Mouse (Mus musculus) thymus, adult 2 months (tissue): Measurements from ENCODE around the gene Dhrs2. TPM values are rescaled to one million over a fixed set of nuclear protein-coding genes. Genes with fewer than 3 reads are reported as not detected.
A peak's percentile ranks its signal among the peaks of the same experiment; 100 is the strongest.

Source experiments
- DNase-seq: peaks from one replicate; pipeline ENCODE4 v3.0.0; 2021
- H3K27ac ChIP-seq: fragments of 200-500 bp; 2 replicates; pipeline ENCODE4 v1.5.1; 2012; ENCODE audit warnings: low read length, control low read depth; ENCODE audit not compliant: control insufficient read depth, insufficient read depth
- H3K27me3 ChIP-seq: fragments of 200-500 bp; 2 replicates; pipeline ENCODE4 v1.6.1; 2012; ENCODE audit warnings: mild to moderate bottlenecking, low read length, moderate library complexity, mixed read lengths; ENCODE audit not compliant: control insufficient read depth, insufficient read depth
- H3K36me3 ChIP-seq: fragments of 200-500 bp; 2 replicates; pipeline ENCODE4 v1.6.1; 2012; ENCODE audit warnings: mild to moderate bottlenecking, low read length, moderate library complexity; ENCODE audit not compliant: control insufficient read depth, insufficient read depth
- H3K4me1 ChIP-seq: fragments of 200-500 bp; replicated peaks from 2 replicates; pipeline ENCODE4 v1.6.1; 2012; ENCODE audit warnings: low read length; ENCODE audit not compliant: control insufficient read depth, insufficient read depth
- H3K4me3 ChIP-seq: fragments of 200-500 bp; 2 replicates; pipeline ENCODE4 v1.5.1; 2012; ENCODE audit warnings: mild to moderate bottlenecking, low read length, control low read depth, moderate library complexity; ENCODE audit not compliant: control insufficient read depth, insufficient read depth
- CTCF ChIP-seq: fragments of 200-500 bp; IDR thresholded peaks from 2 replicates; pipeline ENCODE4 v1.5.1; 2012; ENCODE audit warnings: mild to moderate bottlenecking, control low read depth, low read length, moderate library complexity, borderline replicate concordance; ENCODE audit not compliant: control insufficient read depth, poor library complexity, insufficient read depth; ENCODE audit errors: extremely low read depth
- POLR2A ChIP-seq: fragments of 200-500 bp; IDR thresholded peaks from 2 replicates; pipeline ENCODE4 v1.6.1; 2012; ENCODE audit warnings: mild to moderate bottlenecking, low read length, control low read depth, moderate library complexity; ENCODE audit not compliant: control insufficient read depth, poor library complexity, insufficient read depth; ENCODE audit errors: extremely low read depth
- WGBS: fragments of 180-500 bp; shearing (Covaris S2); methylation state at CpG from one replicate; pipeline ENCODE4 v1.1.7; 2018; 5-methylcytosine and 5-hydroxymethylcytosine counted together
- polyA plus RNA-seq: library from polyadenylated mRNA; depleted of rRNA; stranded (reverse); fragments of >200 nt; gene quantifications from 2 replicates; pipeline ENCODE4 v1.2.3, GENCODE M21; 2012

The Dhrs2 gene
- polyA plus RNA-seq, 1 experiment: 0.50 TPM

- Histone ChIP-seq H3K36me3 (no peaks in the 10 kb centered on the region), H3K4me1 (no peaks in the 10 kb centered on the region), H3K27ac (no peak overlapping the region), H3K27me3 (no peaks in the 10 kb centered on the region), H3K4me3 (no peak overlapping the region)
- no peak for DNase-seq
- TF ChIP-seq POLR2A (no peak), CTCF (no peak)
- WGBS: 94% methylated on average over 3 of the region's 3 CpGs
Measured at GRCm38 (mm10) chr14:55204544-55204943, 17.3 kb upstream of the Dhrs2 start.

- no peak overlapping the region for H3K4me3 ChIP-seq
- TF ChIP-seq CTCF: no peak
- no peak for TF ChIP-seq POLR2A
- H3K27ac ChIP-seq: no peak overlapping the region
- H3K27me3 ChIP-seq: no peaks in the 10 kb centered on the region
- DNase-seq: no peak
- H3K36me3 ChIP-seq: no peaks in the 10 kb centered on the region
- H3K4me1 ChIP-seq: no peaks in the 10 kb centered on the region
- 38% methylated on average over 3 of the region's 3 CpGs for WGBS
Measured at GRCm38 (mm10) chr14:55205045-55205750, 16.6 kb upstream of the Dhrs2 start.

- TF ChIP-seq POLR2A: no peak
- no peak for TF ChIP-seq CTCF
- DNase-seq: no peak
- 74% methylated on average over 2 of the region's 2 CpGs for WGBS
- H3K4me1 ChIP-seq: no peaks in the 10 kb centered on the region
- no peaks in the 10 kb centered on the region for H3K27me3 ChIP-seq
- no peak overlapping the region for H3K4me3 ChIP-seq
- no peak overlapping the region for H3K27ac ChIP-seq
- no peaks in the 10 kb centered on the region for H3K36me3 ChIP-seq
Measured at GRCm38 (mm10) chr14:55208306-55208705, 13.5 kb upstream of the Dhrs2 start.

- 93% methylated on average over 3 of the region's 3 CpGs for WGBS
- H3K27me3 ChIP-seq: no peaks in the 10 kb centered on the region
- no peak for TF ChIP-seq POLR2A
- TF ChIP-seq CTCF: no peak
- DNase-seq: no peak
- H3K4me1 ChIP-seq: no peaks in the 10 kb centered on the region
- no peaks in the 10 kb centered on the region for H3K36me3 ChIP-seq
- H3K27ac ChIP-seq: no peak overlapping the region
- H3K4me3 ChIP-seq: no peak overlapping the region
Measured at GRCm38 (mm10) chr14:55213621-55214020, 8.2 kb upstream of the Dhrs2 start.

GRCm38 (mm10) chr14:55214507-55214906 is 7.3 kb upstream of the Dhrs2 start:
- WGBS: 56% methylated on average over 4 of the region's 4 CpGs
- H3K36me3 ChIP-seq: no peaks in the 10 kb centered on the region
- H3K4me1 ChIP-seq: no peaks in the 10 kb centered on the region
- no peak overlapping the region for H3K4me3 ChIP-seq
- peak; percentile 67 for DNase-seq
- no peaks in the 10 kb centered on the region for H3K27me3 ChIP-seq
- no peak overlapping the region for H3K27ac ChIP-seq
- TF ChIP-seq CTCF (no peak), POLR2A (no peak)

GRCm38 (mm10) chr14:55223172-55223571 is 1.4 kb downstream of the Dhrs2 start:
- TF ChIP-seq POLR2A (no peak), CTCF (no peak)
- DNase-seq: no peak

More at GRCm38 (mm10) chr14:55223172-55223571, 1.4 kb downstream of the Dhrs2 start:
- Histone ChIP-seq H3K4me3 (no peak overlapping the region), H3K36me3 (no peaks in the 10 kb centered on the region), H3K27ac (no peak overlapping the region), H3K4me1 (no peaks in the 10 kb centered on the region), H3K27me3 (no peaks in the 10 kb centered on the region)
- 61% methylated on average over 1 of the region's 1 CpGs for WGBS
